Mouse (Mus musculus): Measurements from ENCODE around the gene Ccdc88c.
"Not testable (repeated sequence)": the region's sequence is repeated elsewhere in the genome, so short reads cannot be mapped to it uniquely, and the experiment has no call there.

Ccdc88c gene

DNA sequence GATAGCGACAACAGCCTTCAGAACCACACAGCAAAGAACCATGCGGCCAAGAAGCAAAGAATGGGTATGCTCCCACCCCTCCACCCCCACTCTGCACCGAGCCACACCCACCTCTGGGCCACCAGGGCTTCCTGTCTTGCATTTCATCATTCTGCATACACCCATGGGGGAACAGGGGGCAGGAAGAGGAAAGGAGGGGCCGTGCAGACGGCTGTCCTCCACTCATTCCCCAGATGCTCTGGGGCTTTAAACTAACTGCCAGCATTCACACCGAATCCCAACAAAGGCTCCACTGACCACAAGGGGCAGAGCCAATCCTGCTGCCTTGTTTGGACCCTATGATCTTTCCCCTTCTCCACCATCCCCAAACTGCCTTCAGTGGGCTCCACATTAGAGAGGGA lies 10.9 kb downstream of the Ccdc88c start:
- peak; percentile 49 for DNase-seq (ENCODE audit: low read depth)

DNA sequence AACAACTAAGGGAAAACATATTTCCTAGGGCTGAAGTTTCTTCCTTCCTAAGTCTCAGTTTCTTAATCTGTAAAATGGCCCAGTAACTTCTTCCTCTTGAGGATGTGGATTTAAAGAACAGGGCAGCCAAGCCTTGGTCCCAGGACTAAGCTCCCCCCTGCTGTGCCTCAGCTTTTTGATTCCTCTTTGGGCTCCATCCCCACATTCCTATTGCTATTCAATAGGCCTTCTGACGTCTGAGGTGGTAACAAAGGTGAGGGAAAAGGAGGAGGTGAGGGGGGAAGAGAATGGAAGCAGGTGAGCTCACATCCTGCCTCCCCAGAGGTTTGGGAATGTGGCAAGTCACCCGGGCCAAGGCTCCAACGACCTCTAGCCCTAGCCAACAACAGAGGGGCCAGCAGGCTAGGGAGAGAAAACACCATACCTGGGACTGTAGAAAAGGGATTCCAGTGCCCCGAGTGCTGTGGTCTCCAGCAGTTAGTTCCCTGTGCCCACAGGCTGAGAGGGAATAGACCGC lies 12.4 kb downstream of the Ccdc88c start:
- DNase-seq (ENCODE audit: low read depth), result no peak

DNA sequence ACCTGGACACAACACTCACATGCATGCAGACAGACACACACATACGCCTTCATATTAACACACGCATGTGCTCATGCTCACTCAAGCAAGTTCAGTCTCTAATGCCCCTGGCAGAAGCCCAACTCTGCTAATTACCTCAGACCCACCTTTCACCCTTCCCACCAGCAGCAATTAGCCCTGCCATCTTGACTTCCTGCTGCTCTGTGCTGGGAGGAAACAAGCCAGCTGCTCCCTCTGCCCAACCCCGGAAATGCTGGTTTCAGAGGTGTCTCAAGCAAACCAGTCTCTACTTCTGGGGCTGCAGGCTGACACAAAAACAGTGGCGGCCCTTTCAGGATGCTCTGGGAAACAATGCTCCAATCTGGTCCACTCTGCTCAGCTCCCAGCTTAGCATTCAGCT lies 12.9 kb downstream of the Ccdc88c start:
- DNase-seq (ENCODE audit: low read depth), result peak; percentile 46

DNA sequence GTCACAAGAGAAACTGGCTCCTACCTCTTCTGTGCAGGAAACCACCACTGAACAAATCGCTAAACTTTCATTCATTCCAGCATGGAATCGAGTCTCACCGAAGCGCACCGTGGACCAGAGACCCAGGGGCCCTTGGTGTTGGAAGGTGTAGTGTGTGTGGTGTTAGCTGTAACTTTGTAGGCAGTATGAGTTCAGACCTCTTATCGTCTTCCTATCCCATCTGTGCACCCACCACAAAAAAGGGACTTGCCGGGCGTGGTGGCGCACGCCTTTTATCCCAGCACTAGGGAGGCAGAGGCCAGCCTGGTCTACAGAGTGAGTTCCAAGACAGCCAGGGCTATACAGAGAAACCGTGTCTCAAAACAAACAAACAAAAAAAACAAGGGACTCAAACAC lies 13.7 kb downstream of the Ccdc88c start:
- no peak for DNase-seq (ENCODE audit: low read depth)

DNA sequence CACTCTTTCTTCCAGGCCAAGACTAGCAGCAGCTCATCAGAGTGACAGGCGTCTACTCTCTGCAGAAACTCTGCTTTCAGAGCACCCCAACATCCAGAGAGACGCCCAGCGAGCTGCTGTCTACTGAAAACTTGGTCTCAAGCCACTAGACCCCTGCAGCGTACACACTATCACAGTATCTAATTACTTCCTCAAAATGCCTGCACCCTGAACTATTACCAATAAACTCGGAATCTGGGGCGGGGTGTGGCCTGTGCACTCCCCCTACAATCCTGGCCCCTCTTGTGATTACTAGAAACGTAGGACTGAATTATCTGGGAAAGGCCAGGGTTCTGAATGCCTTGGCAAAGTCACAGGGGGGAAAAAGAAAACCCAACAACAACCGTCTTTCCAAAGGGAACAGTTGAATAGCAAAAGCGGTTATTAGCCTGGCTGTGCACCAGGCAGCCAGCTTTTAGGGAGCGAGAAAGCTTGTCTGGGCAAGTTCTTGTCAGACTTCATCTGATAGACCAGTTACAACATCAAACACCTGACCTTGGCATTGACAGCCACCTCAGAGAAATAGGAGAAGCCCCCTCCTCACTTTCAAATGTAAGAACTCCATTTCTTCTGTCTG lies 14.2 kb downstream of the Ccdc88c start:
- DNase-seq (ENCODE audit: low read depth), result no peak

DNA sequence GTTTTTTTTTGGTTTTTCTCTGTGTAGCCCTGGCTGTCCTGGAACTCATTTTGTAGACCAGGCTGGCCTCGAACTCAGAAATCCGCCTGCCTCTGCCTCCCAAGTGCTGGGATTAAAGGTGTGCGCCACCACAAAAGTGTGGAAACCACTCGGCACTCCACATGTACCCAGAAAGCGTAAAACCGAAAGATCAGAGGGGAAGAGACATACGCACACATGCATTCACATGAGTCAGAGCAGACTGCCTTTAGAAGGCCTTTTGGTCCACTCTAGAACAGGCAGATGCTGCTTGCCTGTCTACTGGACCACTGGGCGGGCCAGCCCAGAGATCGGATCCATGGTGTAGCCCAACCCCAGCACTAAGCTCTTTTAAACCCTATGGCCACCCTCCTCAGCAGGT lies 15.2 kb downstream of the Ccdc88c start:
- not testable (repeated sequence) for DNase-seq (ENCODE audit: low read depth)

DNA sequence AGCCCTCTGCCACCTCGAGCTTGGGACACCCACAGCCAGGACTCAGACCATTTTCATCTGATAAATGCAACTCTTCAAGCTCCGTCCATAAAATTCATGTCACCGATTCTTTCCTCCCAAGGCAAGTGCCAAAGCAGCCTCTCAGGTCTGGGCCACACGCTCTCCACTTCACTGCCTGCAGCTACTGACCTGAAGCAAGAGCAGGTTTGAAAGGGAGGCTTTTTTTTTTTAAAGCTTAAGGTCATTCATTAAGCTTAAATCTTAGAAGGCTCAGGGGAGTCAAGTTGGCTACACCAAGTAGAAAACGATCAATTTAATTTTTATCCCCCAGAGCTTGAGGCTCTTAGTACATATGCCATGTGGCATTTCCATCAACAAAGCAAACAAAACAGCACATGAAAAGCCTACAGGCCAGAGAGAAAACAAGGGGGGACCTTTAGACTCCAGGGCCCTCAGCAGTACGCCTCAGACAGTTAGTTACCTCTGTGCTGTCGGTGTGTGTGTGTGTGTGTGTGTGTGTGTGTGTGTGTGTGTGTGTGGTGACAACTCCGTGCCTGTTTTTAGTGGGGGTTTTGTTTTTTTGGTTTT lies 15.7 kb downstream of the Ccdc88c start:
- DNase-seq (ENCODE audit: low read depth), result no peak

DNA sequence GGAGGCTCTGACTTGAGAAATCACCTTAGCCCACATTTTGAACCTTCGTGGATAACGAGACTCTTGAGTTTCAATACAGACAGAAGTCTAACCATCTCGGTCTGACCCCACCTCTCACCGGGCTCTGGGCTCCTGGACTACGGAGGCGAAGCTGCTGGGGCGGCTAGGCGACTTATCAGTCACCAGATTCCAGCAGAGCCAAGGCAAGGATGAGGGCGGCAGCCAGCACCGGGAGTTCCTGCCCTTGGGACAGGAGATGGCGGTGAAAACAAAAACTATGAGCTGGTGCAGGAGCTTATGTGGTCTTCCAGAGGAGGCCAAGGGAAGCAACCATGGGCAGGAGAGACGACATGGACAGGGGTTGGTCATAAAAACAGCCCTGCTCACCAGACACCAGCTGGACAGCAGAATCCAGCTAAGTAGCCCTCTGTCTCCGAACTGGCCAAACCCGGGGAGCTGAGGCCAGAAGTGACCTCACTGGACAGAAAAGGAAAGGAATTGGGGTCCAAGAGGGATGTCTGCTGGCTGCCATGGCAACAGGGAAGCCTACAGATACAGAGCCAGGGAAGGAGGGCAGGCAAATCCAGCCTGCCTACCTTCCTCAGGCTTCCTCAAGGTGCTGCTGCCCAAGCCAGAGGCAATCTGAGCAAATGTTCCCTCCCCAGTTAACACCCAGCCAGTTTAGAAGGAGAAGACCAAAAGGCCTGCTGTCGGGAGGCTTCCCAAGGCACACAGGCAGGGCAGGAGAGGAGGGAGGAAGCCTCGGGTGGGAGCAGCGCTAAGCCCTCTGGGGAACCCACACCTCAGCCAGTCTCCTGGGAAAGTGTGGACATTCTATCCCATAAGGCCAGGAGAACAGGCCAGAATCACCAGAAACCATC lies 16.4 kb downstream of the Ccdc88c start:
- DNase-seq (ENCODE audit: low read depth), result no peak

DNA sequence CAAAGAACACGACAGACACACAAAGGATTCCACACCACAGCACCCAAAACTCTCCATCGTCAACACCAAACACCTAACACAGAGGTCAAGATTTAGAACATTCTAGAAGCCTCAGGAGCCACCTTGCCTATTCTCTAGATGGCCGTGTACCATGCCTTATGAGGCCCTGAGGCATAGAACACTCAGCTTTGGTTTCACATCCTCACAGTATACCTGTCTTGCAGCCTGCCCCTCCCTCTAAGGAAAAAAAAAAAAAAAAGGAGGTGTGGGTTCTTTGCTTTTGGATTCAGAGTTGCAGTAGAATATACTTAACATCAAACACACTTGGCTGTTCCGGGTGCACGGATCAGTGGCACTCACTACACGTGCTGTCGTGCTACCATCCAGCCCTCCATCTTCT lies 17.8 kb downstream of the Ccdc88c start:
- DNase-seq (ENCODE audit: low read depth), result no peak

DNA sequence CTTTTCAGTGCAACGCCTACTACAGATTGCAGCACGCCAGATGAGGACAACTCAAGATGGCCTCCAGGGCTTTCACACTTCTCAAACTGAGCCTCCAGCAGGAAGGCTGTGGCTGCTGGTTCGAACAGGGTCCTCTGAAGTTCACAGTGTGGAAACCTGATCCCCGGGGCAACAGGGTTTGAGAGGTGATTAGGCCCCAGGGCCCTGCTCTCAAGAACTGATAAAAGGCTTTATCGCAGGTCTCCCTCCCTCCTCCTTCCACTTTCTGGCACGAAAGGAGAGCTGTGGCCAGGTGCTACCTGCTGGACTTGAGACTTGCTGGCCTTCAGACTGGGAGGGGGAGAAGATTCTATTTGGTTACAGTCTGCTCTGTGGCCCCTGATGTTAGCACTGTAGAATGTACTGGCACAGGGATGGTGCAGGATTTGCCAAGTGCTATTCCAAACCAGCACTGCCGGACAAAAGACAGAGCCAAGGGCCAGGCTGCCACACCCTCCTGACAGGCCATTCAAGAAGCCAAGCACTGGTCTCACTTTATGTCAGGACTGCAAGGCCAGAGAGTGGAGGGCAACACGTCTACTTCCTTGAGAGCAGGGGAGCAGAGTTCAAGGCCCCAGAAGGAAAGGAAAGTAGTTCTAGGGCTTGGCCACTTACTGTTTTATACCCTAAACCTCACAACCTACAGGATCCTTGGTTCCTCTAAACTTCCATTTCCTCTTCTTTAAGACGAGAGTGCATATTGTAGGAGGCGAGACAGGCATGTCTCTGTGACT lies 18.5 kb downstream of the Ccdc88c start:
- no peak for DNase-seq (ENCODE audit: low read depth)

DNA sequence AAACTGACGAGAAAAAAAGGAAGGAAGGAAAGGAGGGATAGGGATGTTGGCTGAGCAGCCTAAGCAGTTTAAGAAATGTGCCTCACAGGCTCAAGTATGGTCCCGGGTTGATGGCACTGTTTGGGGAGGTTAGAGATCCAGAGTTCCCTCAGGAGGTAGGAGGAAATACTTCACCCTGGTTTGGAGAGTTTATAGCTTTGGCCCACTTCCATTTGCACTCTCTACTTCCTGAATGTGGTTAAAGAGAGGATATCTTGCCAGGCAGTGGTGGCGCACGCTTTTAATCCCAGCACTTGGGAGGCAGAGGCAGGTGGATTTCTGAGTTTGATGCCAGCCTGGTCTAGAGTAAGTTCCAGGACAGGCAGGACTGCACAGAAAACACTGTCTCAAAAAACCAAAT lies 19.6 kb downstream of the Ccdc88c start:
- no peak for DNase-seq (ENCODE audit: low read depth)

DNA sequence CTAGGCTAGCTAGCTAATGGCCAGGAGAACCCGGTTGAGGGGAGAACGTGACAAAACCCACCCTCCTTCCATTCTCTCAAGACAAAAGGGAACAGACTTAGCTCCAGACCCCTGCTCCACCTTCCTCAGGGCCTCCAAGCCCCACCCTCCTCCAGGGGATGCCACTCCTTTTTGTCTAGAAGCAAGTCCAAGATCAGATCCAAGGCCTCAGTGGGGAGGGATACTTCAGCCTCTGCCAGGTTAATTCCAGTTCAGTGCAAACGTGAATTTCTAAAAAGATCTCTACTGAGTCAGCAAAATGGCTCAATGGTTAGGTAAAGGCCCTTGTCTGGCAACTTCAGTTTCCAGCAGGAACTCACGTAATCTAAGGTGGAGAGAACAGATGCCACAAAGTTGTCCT lies 20.2 kb downstream of the Ccdc88c start:
- no peak for DNase-seq (ENCODE audit: low read depth)

DNA sequence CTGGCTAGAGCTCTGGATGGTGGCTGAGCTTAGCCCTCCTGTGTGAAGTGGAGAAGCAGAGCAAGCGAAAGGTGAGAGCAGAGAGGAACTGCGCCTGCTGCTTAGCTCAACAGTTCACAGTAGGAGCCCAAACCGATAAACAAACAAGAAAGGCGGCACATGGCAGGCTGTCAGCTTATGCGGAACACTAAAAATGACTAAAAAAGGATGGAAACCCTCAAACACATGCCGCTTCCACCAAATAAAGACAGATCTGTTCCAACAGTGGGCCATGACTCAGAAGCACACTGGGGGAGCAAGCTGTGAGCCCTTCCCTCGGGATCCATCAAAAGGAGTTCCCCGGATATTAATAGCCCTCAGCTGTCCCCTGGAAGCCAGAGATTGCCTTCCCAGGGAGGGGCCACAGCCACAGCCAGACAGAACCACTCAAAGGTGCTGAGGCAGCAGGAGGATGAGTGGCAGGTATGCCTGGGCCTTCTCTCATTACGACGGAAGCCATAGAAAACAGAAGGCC lies 20.8 kb downstream of the Ccdc88c start:
- DNase-seq (ENCODE audit: low read depth), result no peak

DNA sequence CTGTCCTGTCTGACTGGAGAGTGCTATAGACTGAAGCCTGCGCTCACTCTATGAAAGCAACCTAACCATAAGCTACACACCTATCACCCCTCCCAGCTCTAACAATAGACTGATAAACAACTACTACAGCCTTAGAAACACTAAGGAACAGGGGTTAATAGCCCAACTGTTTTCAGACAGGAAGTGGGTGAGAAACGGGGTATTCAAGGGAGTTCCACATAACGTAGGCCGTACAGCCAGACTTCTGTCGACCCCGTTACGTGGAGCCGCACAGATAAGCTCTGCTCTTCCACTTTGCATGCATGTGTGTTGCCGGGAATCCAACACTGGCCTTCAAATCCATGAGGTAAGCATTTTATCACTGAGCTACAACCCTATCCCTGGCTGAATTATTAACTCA lies 21.4 kb downstream of the Ccdc88c start:
- DNase-seq (ENCODE audit: low read depth), result no peak

DNA sequence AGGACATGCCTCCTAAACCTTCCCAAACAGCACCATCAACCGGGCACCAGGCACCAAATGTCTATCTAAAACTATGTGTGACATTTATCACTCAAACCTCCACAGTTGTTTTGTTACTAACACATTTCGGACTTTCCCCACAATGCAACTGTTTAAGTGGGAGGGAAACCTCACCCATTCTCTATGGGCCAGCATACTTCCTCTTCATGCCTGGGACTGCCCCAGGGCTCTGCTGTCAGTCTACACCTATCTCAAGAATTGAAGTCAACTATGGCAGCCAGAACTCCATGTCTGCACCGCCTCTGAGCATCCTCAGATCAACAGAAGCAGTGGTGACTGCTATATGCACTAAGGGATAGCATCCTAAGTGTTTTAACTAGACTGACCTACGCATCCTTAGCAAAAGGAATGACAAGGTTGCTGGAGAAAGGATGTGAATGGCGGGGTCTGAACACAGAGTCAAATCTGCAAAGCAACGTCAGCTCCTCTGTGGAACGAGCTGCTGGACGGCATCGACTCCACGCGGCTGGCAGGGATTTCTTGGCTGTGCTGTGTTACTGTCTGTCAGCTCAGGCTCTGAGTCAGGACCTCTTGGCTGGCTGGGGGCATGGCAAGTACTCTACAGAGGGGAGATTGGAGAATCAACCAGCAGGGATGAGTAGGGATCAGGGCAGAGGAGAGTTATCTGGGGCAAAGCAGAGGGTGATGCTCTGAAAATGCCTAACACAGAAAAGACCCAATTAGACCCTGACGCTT lies 23.0 kb downstream of the Ccdc88c start:
- no peak for DNase-seq (ENCODE audit: low read depth)

DNA sequence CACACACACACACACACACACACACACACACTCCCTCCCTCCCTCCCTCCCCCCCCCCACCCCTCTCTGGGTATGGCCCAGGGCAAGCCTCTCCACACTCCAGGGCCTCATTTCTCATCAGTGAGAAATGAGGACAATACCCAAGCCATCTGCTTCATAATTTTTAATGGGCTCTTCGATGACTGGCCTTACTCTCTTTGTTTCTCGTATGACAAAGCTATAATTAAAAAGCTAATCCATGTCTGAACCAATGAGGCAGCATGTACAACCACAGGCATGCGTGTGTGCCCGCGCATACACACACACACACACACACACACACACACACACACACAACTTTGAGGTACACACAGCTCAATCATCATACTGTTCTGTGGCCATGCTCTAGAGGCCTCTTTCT lies 23.9 kb downstream of the Ccdc88c start:
- no peak for DNase-seq (ENCODE audit: low read depth)

DNA sequence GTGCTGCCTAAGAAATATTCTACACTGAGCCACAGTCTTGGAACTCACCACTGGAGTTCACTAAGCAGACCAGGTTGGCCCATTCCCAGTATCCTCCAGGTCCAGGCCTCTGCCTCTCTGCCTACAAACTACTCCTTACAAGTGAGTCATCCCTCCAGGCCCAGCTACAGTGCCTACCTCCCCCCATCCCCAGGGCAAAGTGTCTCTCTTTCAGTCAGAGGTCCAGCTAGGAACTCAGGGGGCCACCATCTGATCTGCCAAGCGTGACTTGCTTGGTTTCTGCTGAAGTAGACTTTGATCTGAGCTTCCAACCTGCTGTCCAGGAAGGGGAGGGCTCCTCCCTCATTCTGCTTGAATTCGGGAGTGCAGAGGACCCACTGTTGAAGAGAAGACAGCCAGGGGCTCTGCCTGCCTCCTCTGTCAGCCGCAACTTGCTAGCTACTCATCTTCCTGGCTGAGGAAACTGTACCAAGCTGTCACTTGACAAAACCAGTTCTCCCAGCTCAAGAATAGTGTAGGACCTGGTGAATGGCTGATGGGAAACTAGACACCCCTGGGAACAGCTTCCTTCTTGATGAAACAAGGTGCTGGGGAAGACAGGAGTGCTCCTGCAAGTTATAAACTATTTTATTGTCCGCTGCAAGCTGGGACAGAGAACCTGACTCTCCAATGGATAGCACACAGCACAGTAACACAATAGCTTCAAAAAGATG lies 25.9 kb downstream of the Ccdc88c start:
- DNase-seq (ENCODE audit: low read depth), result no peak

DNA sequence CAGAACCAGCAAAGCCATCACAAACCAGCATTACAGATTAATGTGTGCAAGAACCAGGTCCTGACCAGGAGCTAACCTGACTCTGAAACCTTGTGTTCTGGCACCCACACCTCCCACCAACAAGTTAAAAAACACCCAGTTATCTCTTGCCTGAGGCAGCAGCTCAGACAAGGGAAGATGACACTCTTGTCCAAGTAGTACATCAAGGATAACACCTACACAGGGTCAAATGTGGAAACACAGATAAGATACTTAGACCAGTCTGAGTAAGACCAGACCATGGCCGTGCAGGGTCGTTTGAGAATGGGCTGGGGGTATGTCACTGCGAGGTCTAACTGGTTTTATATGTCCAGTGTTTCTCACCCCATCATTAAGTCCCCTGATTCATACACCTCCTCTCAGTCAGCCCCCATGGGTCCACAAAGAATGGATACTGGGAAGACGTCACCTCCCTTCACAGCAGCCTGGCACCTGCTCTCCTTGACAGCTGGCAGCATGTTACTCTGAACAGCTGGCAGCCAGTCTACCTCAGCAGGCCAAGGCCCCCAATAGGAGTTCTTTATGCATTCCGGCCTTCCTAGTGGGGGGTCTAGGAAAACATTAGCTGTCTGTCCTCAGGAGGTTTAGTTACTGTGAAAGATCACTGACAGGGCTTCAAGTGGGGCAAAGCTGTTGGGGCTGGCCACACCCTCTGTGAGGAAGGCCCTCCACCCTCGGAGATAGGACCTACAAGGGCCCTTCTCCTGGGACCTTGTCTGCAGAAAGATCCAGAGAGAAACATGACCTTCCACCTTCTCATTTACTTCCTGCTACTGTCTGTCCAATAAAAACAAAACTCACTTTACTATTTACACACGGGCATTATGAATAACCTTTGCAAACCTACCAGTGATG lies 29.5 kb downstream of the Ccdc88c start:
- no peak for DNase-seq (ENCODE audit: low read depth)

DNA sequence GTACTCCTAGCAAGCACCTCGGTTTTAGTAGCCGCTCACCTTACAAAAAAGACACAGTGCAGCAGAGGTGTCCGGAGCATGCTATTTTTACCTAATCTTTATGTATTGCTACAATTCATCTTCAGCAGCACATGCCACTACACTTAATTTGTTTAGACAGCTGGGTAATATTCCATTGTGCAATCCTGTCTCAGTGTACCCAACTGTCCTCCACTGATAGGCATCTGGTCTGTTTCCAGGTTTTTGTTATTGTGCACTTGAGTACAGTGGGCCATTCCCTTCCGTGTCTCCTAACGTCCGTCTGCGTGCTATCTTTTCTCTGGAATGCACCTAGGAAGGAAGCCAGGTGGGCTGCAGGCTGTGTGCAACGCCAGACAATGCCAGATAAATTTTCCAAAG lies 30.3 kb downstream of the Ccdc88c start:
- DNase-seq (ENCODE audit: low read depth), result no peak
